Mouse (Mus musculus) bone marrow, adult 2 months (tissue): ENCODE data around the gene Ddah2.

Experiments used
- CTCF ChIP-seq: fragments of 200-500 bp; IDR thresholded peaks from 2 replicates; pipeline ENCODE4 v1.5.1; 2011; ENCODE audit warnings: low read length, control low read depth; ENCODE audit not compliant: control insufficient read depth, insufficient read depth
- POLR2A ChIP-seq: fragments of 200-500 bp; IDR thresholded peaks from 2 replicates; pipeline ENCODE4 v1.6.1; 2011; ENCODE audit warnings: low read depth, mild to moderate bottlenecking, control low read depth, low read length, borderline replicate concordance; ENCODE audit not compliant: control insufficient read depth

DNA sequence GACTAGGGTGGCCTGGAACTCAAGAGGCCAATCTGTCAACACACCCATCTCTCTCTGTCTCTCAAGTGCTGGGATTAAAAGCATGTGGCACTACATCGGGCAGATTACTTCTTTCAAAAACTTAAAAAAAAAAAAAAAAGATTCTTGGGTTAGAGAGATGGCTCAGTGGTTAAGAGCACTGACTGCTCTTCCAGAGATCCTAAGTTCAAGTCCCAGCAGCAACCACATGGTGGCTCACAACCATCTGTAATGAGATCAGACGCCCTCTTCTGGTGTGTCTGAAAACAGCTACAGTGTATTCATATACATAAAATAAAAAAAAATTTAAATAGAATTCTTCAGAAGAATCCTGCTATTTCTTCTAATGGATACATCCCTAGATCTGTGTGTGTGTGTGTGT lies 29.3 kb downstream of the Ddah2 start:
- no peak for TF ChIP-seq CTCF
- TF ChIP-seq POLR2A: no peak
